Mouse (Mus musculus) MEL (cell line): ENCODE measurements at regions not wholly inside any gene's neighbourhood (a gene's known extent, or its start where the extent isn't known, plus 50 kb on each side); places are given as distances from the start of the nearest gene placed in this dataset.

Experiments
- CHD1 ChIP-seq: IDR thresholded peaks from 2 replicates; pipeline ENCODE4 v1.6.1; 2012; ENCODE audit warnings: low read depth, mild to moderate bottlenecking, inconsistent platforms, low read length, improper control_type of control experiment
- CTCF ChIP-seq, 3 experiments: IDR thresholded peaks in 2 of 3; conservative IDR thresholded peaks in 1 of 3; 2 replicates each; pipeline ENCODE4 v1.5.1; 2011 to 2012; ENCODE audit warnings: low read length in 3 of 3, low read depth in 2 of 3, mild to moderate bottlenecking in 2 of 3, improper control_type of control experiment in 1 of 3, inconsistent platforms in 1 of 3, mixed read lengths in 1 of 3, moderate library complexity in 1 of 3; ENCODE audit not compliant: control insufficient read depth in 1 of 3, insufficient read depth in 1 of 3, poor library complexity in 1 of 3, severe bottlenecking in 1 of 3
- E2F4 ChIP-seq: IDR thresholded peaks from 2 replicates; pipeline ENCODE4 v1.6.1; 2011; ENCODE audit warnings: low read depth, low read length, improper control_type of control experiment, borderline replicate concordance
- GABPA ChIP-seq: IDR thresholded peaks from 2 replicates; pipeline ENCODE4 v1.6.1; 2012; ENCODE audit warnings: low read depth, mild to moderate bottlenecking, inconsistent platforms, low read length, improper control_type of control experiment, moderate library complexity
- KAT2A ChIP-seq: conservative IDR thresholded peaks from 2 replicates; pipeline ENCODE4 v1.6.1; 2012; ENCODE audit warnings: low read depth, low read length, improper control_type of control experiment, inconsistent platforms
- MAX ChIP-seq: IDR thresholded peaks from 2 replicates; pipeline ENCODE4 v1.6.1; 2011; ENCODE audit warnings: low read length, improper control_type of control experiment
- POLR2A ChIP-seq, 2 experiments: IDR thresholded peaks; 2 replicates each; pipeline ENCODE4 v1.6.1; 2011 to 2012; ENCODE audit warnings: low read length in 2 of 2, mild to moderate bottlenecking in 2 of 2, control low read depth in 1 of 2, improper control_type of control experiment in 1 of 2, low read depth in 1 of 2, moderate library complexity in 1 of 2; ENCODE audit not compliant: control insufficient read depth in 1 of 2, insufficient read depth in 1 of 2, poor library complexity in 1 of 2
- USF1 ChIP-seq: IDR thresholded peaks from 2 replicates; pipeline ENCODE4 v1.6.1; 2014; ENCODE audit warnings: low read depth, mild to moderate bottlenecking, inconsistent platforms, low read length, improper control_type of control experiment, moderate library complexity

DNA sequence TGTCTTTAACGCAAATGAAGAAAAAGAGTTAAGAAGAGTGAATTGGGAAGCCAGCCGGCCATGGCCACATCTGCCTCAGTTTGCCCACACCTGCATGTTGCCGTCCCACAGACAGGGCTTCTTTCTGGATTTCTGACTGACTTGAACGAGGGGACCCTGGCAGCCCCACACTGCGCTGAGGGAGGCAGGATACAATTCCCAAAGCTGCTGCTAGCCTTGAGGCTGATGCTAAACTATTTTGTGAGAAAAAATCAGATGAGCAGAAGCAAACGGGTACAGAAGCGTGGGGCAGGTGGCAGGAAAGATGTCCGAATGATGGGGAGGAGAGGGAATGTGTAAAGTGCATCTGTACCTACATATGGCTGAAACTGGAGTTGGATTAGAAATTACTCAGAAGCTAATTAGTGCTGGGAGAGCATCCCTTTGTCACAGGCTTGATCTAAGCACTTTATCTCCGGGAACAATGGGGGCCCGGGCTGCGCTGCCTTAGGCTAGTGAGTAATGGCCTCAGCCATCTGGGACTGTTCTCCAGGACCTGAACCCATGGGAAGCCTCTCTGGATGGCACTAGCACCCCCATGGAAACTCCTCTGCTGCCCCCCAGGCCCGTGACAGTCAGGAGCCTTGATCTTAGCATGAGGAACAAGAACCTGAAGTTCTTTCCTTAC is 1497.9 kb upstream of the Gulo start:
- TF ChIP-seq CTCF (IDR thresholded peaks at IDR 0.05 in 2 of 3, conservative IDR thresholded peaks at IDR 0.05 in 1 of 3; ENCODE audit: control insufficient read depth in 1 of 3, insufficient read depth in 1 of 3, low read depth in 2 of 3, low read length in 3 of 3, poor library complexity in 1 of 3, severe bottlenecking in 1 of 3) (no peak), GABPA (no peak), CHD1 (no peak), POLR2A (IDR thresholded peaks at IDR 0.05; ENCODE audit: control insufficient read depth in 1 of 2, insufficient read depth in 1 of 2, low read depth in 1 of 2, low read length in 2 of 2, poor library complexity in 1 of 2) (no peak), E2F4 (no peak), MAX (no peak), USF1 (no peak), KAT2A (no peak)
